Mouse (Mus musculus): ENCODE measurements around the gene Chsy1.

GRCm38 (mm10) chr7:66105771-66106170 lies 3.5 kb upstream of the Chsy1 start:
- TF ChIP-seq POLR2A (IDR thresholded peaks at IDR 0.05; ENCODE audit: borderline replicate concordance, insufficient read depth, low read length) (no peak), CTCF (IDR thresholded peaks at IDR 0.05; ENCODE audit: borderline replicate concordance, insufficient read depth, low read depth, low read length) (no peak)
